Mouse (Mus musculus) hematopoietic stem cell, adult 5-6 weeks (primary cell): ENCODE data around the gene Ffar1. TPM values are rescaled to one million over a fixed set of nuclear protein-coding genes. Genes with fewer than 3 reads are reported as not detected.
"Not testable (repeated sequence)": the region's sequence is repeated elsewhere in the genome, so short reads cannot be mapped to it uniquely, and the experiment has no call there.

Experiments
- ATAC-seq, 2 experiments: fragments of 125-278 bp in 1 of 2; replicated peaks in 1 of 2; 2 replicates each; pipeline ENCODE4 v1.8.0; 2016 to 2017; ENCODE audit warnings: inconsistent platforms in 2 of 2, mild to moderate bottlenecking in 2 of 2, moderate number of reproducible peaks in 2 of 2, low read depth in 1 of 2, moderate TSS enrichment in 1 of 2; ENCODE audit not compliant: low FRiP score in 2 of 2, poor library complexity in 2 of 2, severe bottlenecking in 2 of 2, insufficient read depth in 1 of 2, low TSS enrichment in 1 of 2
- total RNA-seq: library from RNA; stranded (forward); fragments of 172-1452, 232-1000 nt; gene quantifications from 2 replicates; pipeline ENCODE4 v1.2.3, GENCODE M21; 2017

The Ffar1 gene
- total RNA-seq, 1 experiment from 2014 or later, result not detected

DNA sequence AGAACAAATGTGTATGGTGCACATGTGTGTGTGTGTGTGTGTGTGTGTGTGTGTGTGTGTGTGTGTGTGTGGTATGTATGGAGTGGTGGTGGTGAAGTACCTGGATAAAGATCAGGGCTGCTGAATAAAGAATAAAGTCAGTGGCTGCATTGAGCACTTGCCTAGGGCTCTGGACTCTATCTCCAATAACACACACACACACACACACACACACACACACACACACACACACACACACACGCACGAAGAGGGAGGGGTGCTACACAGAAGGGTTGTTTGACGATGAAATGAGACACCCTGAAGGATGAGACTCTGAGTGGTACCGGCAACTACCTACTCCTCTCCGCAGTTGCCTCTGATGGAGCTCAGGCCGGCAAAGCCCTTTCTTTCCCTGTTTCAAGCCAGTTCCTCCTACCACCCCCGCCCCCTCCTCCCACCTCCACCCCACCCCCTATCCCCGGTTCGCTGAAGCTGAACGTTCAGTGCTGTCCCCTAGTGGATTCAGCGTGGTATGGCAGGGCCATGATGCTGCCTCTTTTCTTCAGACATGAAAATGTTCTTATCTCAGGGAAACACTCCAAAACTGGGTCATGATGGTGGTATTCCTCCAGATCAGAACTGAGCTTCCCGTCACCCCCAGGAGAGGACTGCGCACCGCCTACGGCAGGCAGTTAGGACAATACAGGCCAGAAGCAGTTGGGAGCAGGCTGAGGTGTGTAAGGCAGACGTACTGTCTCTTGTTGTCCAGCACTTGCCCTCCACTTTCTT is 1.5 kb downstream of the Ffar1 start:
- ATAC-seq, result peak; percentile 70 to 80

DNA sequence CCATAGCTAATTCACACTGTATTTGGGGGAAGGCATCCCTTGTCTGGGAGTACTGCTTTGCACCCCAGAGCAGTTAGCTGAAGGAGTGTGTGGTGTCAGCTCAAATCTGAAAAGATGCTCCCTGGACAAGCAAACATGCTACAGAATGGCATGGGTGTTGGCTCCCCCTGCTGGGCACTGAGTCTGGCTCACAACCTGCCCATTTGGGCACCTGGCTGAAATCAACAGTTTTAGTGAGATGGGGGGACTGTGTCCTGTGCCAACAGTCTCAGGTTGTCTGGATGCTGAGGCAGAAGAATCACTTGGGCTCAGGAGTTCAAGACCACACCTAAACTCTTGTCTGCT is 2.1 kb downstream of the Ffar1 start:
- ATAC-seq, result peak; percentile 72 to 74

DNA sequence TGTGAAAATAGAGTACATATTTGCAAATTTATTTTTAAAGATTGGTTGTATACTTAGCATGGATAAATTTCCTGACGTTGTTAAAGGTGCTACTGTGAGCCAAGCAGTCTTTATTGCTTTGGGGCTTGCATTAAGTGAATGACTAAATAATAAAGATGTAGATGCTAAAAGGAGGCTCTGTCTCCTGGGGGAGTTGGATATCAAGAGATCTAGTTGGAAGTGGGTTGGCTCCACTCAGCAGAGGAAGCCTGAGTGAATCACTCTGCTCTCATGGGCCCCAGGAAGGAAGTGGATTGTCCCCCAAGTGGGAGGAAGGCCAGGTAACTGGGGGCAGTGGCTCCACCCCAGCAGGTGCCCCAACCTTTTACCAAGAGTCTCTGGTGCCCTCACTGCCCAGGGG is 3.6 kb downstream of the Ffar1 start:
- no peak for ATAC-seq

- ATAC-seq, result no peak
Measured at GRCm38 (mm10) chr7:30856078-30856477, 5.3 kb downstream of the Ffar1 start, which contains the start of gene Ffar3. Gene Ffar3, minus strand, starts transcription at chr7:30856178.

DNA sequence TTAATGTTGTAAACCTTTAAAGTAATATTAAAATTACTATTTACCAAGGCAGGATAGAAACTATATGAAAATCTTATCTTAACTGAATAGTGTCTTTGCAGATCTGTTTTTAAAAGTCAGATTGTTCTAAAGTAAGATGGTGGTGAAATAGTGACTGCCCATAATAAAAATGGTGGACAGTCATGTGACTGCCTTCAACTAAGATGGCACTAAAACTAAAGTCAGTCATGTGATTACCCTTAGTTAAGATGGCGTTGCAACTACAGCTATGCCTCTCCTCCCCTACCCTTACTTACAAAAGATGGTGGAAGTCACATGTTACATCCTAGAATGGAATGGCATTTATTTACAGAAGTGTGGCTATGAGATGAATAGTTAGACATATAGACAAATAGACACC is 9.9 kb downstream of the Ffar1 start:
- no peak for ATAC-seq

DNA sequence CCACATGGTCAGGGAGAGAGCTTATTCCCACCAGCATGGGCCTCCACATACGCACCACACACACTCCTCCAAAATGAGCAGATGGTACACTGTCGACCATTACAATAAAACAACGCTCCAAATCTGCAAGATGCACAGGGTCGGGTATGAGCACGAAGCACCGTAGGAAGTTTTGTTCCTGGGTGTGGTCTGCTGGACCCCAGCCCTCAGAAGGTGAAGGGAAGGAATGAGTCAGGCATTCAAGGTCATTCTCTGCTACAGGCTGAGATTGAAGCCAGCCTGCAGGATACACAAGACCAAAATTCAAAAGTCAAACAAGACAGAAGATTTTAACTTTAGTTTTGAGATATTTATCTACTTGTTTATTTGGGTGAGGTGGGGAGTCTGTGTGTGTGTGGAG is 13.4 kb downstream of the Ffar1 start:
- ATAC-seq, result no peak

GRCm38 (mm10) chr7:30847386-30847785 is 14.0 kb downstream of the Ffar1 start:
- ATAC-seq, result no peak

DNA sequence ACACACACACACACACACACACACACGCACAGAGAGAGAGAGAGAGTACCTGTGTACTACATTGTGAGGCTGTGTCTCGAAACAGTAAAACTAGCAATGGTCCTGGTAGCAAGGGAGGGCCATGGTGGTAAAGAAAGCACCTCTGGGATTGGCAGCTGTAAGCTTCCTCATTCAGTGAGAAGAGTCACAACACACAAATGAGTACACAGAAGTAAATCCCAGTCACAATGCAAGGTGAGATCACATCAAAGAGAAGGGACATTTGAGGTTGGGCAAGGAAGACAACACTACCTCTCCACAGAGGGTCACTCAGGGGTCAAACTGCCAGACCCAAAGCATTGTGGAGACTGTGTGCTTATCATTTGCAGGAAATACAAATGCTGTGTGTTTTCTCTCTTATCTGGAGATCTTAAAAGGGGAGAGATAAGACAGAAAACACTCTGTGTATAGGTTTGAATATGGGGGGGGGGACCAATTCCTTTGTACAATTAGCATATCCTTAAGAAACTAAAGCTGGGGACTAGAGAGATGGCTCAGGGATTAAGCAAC is 14.8 kb downstream of the Ffar1 start:
- peak in 1 of 2 experiments; percentile 29; a peak in 1 of 4 replicates for ATAC-seq

- no peak for ATAC-seq
Measured at GRCm38 (mm10) chr7:30844676-30845297, 16.6 kb downstream of the Ffar1 start.

GRCm38 (mm10) chr7:30842092-30842491 is 19.3 kb downstream of the Ffar1 start:
- ATAC-seq, result peak; percentile 81 to 92

- no peak for ATAC-seq
Measured at GRCm38 (mm10) chr7:30841379-30841778, 20.0 kb downstream of the Ffar1 start.

- no peak for ATAC-seq
Measured at GRCm38 (mm10) chr7:30840306-30840705, 21.1 kb downstream of the Ffar1 start.

DNA sequence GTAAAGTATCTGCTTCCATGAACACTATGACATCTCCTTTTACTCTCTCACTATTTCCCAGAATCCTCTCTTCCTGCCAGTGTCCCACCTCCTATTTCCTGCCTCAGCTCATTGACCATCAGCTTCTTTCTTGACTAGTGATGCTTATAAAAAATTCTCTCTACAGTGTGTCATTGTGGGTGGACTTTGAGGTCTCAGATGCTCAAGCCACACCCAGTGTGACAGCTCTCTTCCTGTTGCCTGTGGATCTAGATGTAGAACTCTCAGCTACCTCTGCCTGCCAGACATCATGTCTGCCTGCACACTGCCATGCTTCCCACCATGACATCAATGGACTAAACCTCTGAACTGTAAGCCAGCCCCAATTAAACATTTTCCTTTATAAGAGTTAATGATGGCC is 24.1 kb downstream of the Ffar1 start:
- no peak for ATAC-seq

DNA sequence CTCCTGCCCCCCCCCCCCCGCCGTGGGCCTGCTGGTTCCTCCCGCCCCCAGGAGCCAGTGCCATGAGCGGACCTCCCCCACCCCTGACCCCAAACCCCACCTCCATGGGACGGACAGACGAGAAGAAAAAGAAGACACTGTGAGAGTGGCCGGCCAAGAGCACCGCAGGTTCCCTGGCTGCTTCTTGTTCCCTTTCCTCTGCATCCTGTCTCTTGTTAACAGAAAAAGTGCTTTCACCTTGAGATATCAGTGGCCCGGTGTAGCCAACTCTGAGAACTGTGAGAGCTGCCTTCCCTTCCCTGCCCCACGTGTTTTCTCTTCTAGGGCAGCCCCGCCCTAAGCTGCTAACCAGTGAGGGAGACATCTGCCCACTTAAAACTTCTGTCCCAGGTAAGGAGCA is 28.7 kb downstream of the Ffar1 start:
- peak; percentile 14 to 27; a peak in 1 of 4 replicates for ATAC-seq

DNA sequence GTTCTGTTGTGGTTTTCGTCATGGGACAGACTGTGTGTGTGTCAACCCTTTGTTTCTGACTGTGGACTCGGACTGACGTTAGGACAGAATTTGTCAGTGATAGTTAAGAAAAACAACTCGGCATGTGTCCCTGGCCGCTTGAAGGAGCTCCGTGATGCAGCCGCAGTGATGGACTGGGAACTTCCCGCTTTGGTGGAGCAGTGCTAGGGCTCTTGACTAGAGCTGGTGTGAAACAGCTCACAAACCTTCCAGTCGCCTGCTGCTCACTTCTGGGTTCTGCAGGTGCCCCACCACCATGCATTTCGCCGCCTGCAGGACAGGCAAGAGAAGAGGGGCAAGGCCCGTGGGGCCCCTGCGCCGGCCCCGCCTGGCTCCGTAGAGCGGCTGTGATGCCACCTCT is 29.1 kb downstream of the Ffar1 start:
- peak; percentile 49 to 51; a peak in 2 of 4 replicates for ATAC-seq

- no peak for ATAC-seq
Measured at GRCm38 (mm10) chr7:30829428-30829827, 31.9 kb downstream of the Ffar1 start.

GRCm38 (mm10) chr7:30828871-30829270 is 32.5 kb downstream of the Ffar1 start:
- not testable (repeated sequence) for ATAC-seq

DNA sequence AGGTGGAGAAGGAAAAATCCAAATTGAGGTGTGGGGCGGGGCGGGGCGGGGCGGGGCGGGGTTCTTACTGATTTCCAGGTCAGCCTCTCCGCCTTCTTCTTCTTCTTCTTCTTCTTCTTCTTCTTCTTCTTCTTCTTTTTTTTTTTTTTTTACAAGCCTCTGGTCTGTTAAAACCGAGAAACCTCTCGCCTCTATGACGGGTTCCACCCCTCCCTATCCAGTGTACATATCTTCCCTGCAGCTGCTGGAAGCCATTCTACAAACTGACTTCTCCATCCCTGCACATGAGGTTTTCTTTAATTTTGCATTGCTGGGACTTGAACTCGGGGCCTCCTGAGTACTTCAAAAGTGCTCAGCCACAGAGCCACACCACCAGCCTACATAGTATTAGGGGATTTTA is 34.7 kb downstream of the Ffar1 start:
- no peak for ATAC-seq

GRCm38 (mm10) chr7:30824306-30824705 is 37.1 kb downstream of the Ffar1 start:
- ATAC-seq, result no peak
